Mouse (Mus musculus) myocyte (in vitro differentiated cells): ENCODE data around the gene Sltm.

ENCODE experiments used
- MAX ChIP-seq: IDR thresholded peaks from one replicate; pipeline ENCODE4 v1.6.1; 2011; ENCODE audit warnings: low read depth, mild to moderate bottlenecking, control low read depth
- MYOD1 ChIP-seq, 3 experiments: IDR thresholded peaks; one replicate each; pipeline ENCODE4 v1.6.1; 2011; ENCODE audit warnings: control low read depth in 2 of 3, low read depth in 2 of 3, mild to moderate bottlenecking in 2 of 3, moderate library complexity in 1 of 3; ENCODE audit not compliant: insufficient read length in 2 of 3, control insufficient read depth in 1 of 3
- MYOG ChIP-seq, 3 experiments: IDR thresholded peaks; one replicate each; pipeline ENCODE4 v1.6.1; 2011; ENCODE audit warnings: control low read depth in 2 of 3, low read depth in 2 of 3, mild to moderate bottlenecking in 2 of 3; ENCODE audit not compliant: insufficient read length in 2 of 3, control insufficient read depth in 1 of 3, insufficient read depth in 1 of 3
- POLR2A ChIP-seq: IDR thresholded peaks from one replicate; pipeline ENCODE4 v1.6.1; 2011; ENCODE audit warnings: low read depth, mild to moderate bottlenecking, control low read depth, moderate library complexity; ENCODE audit not compliant: insufficient read length
- USF1 ChIP-seq: IDR thresholded peaks from one replicate; pipeline ENCODE4 v1.6.1; 2011; ENCODE audit warnings: low read depth, mild to moderate bottlenecking, control low read depth, moderate library complexity

- TF ChIP-seq MYOG (IDR thresholded peaks at IDR 0.05; ENCODE audit: control insufficient read depth in 1 of 3, insufficient read depth in 1 of 3, insufficient read length in 2 of 3, low read depth in 2 of 3) (no peak), USF1 (no peak), MYOD1 (IDR thresholded peaks at IDR 0.05; ENCODE audit: control insufficient read depth in 1 of 3, insufficient read length in 2 of 3, low read depth in 2 of 3) (no peak), MAX (no peak), POLR2A (no peak)
Observed at GRCm38 (mm10) chr9:70602186-70602845, 59.8 kb downstream of the Sltm start.
